Mouse (Mus musculus): ENCODE measurements at regions not wholly inside any gene's neighbourhood (a gene's known extent, or its start where the extent isn't known, plus 50 kb on each side); places are given as distances from the start of the nearest gene placed in this dataset.

DNA sequence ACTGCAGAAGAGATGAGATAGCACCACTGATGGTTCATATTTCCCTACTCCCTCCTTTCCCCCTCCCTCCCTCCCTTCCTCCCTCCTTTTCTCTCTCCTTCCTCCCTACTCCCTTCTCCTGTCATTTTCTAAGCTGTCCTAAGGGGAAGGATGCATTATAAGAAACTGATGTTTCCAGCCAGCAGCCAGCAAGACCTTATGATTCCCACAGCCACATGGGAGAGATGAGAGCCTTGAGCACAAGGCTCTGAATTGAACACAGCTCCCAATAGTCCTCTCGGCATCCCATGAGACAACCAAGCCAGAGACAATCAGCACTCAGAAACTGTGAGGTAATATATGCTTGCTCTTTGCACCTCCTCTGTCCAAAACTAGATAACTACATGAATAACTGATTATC, 263.0 kb upstream of the Nrp1 start:
- H3K27ac ChIP-seq (ENCODE audit: control insufficient read depth, low read depth, low read length): no peak overlapping the region
- DNase-seq (ENCODE audit: low read depth, low spot score): no peak
- H3K9ac ChIP-seq (ENCODE audit: control insufficient read depth, low read depth, low read length, poor library complexity, severe bottlenecking): no peak overlapping the region
- H3K4me3 ChIP-seq (ENCODE audit: control insufficient read depth in 1 of 2, insufficient read depth in 1 of 2, low read depth in 2 of 2, low read length in 2 of 2): no peak overlapping the region
- no peaks in the 10 kb centered on the region for H3K27me3 ChIP-seq (ENCODE audit: control insufficient read depth in 1 of 2, insufficient read depth in 2 of 2, low read length in 2 of 2)
- H3K4me1 ChIP-seq (ENCODE audit: control insufficient read depth in 1 of 2, insufficient read depth in 2 of 2, low read length in 2 of 2): no peaks in the 10 kb centered on the region
- no peaks in the 10 kb centered on the region for H3K36me3 ChIP-seq (ENCODE audit: control insufficient read depth in 1 of 2, insufficient read depth in 2 of 2, low read length in 2 of 2)
- no peaks in the 10 kb centered on the region for H3K79me2 ChIP-seq (ENCODE audit: control insufficient read depth, insufficient read depth, low read length, poor library complexity)
- TF ChIP-seq POLR2AphosphoS5 (IDR thresholded peaks at IDR 0.05; ENCODE audit: borderline replicate concordance, low read depth, low read length) (no peak), KAT2A (conservative IDR thresholded peaks at IDR 0.05; ENCODE audit: low read depth, low read length) (no peak), ELF1 (IDR thresholded peaks at IDR 0.05; ENCODE audit: low read depth, low read length) (no peak), GABPA (IDR thresholded peaks at IDR 0.05; ENCODE audit: low read depth, low read length) (no peak), UBTF (IDR thresholded peaks at IDR 0.05; ENCODE audit: borderline replicate concordance, insufficient read depth, low read depth, low read length) (no peak), MAFK (IDR thresholded peaks at IDR 0.05; ENCODE audit: borderline replicate concordance, low read depth, low read length) (no peak), HCFC1 (IDR thresholded peaks at IDR 0.05; ENCODE audit: low read depth, low read length) (no peak), JUND (IDR thresholded peaks at IDR 0.05; ENCODE audit: low read depth, low read length) (no peak), CTCF (IDR thresholded peaks at IDR 0.05 in 2 of 3, conservative IDR thresholded peaks at IDR 0.05 in 1 of 3; ENCODE audit: control insufficient read depth in 1 of 3, insufficient read depth in 1 of 3, low read depth in 2 of 3, low read length in 3 of 3, poor library complexity in 1 of 3, severe bottlenecking in 1 of 3) (no peak), CHD1 (IDR thresholded peaks at IDR 0.05; ENCODE audit: low read depth, low read length) (no peak), NELFE (IDR thresholded peaks at IDR 0.05; ENCODE audit: low read depth, low read length) (no peak), TAL1 (IDR thresholded peaks at IDR 0.05; ENCODE audit: low read length) (no peak), MXI1 (IDR thresholded peaks at IDR 0.05; ENCODE audit: low read depth, low read length) (no peak), MEF2A (IDR thresholded peaks at IDR 0.05; ENCODE audit: extremely low read depth, insufficient replicate concordance, low read depth, low read length, poor library complexity, severe bottlenecking) (no peak), POLR2A (IDR thresholded peaks at IDR 0.05; ENCODE audit: control insufficient read depth in 1 of 2, insufficient read depth in 1 of 2, low read depth in 1 of 2, low read length in 2 of 2, poor library complexity in 1 of 2) (no peak), MAZ (IDR thresholded peaks at IDR 0.05; ENCODE audit: low read depth, low read length) (no peak), BHLHE40 (IDR thresholded peaks at IDR 0.05; ENCODE audit: borderline replicate concordance, low read depth, low read length) (no peak)
- H3K9me3 ChIP-seq (replicated peaks; ENCODE audit: insufficient read depth, low read length): no peaks in the 10 kb centered on the region

DNA sequence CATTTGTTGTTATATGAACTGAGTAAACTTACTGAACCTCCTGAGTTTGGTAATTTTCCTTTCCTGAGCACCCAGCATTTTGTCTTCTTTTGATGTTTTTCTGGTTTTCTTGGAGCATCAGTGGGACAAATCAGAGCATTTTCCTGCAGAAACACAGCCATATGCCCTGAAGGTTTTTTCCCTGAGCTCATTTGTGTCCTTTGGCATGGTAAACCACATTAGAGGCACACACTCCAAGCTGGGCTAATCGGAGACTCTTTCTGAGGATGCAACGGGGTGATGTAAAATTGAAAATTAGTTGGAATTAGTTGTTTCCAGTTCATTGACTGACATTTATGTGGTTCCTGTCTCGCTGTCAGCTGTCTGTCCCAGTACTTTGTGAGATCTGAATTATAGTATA, 260.8 kb upstream of the Nrp1 start:
- Histone ChIP-seq H3K79me2 (ENCODE audit: control insufficient read depth, insufficient read depth, low read length, poor library complexity) (no peaks in the 10 kb centered on the region), H3K4me1 (ENCODE audit: control insufficient read depth in 1 of 2, insufficient read depth in 2 of 2, low read length in 2 of 2) (no peaks in the 10 kb centered on the region), H3K27ac (ENCODE audit: control insufficient read depth, low read depth, low read length) (no peak overlapping the region), H3K36me3 (ENCODE audit: control insufficient read depth in 1 of 2, insufficient read depth in 2 of 2, low read length in 2 of 2) (no peaks in the 10 kb centered on the region), H3K9me3 (replicated peaks; ENCODE audit: insufficient read depth, low read length) (no peaks in the 10 kb centered on the region), H3K4me3 (ENCODE audit: control insufficient read depth in 1 of 2, insufficient read depth in 1 of 2, low read depth in 2 of 2, low read length in 2 of 2) (no peak overlapping the region), H3K9ac (ENCODE audit: control insufficient read depth, low read depth, low read length, poor library complexity, severe bottlenecking) (no peak overlapping the region), H3K27me3 (ENCODE audit: control insufficient read depth in 1 of 2, insufficient read depth in 2 of 2, low read length in 2 of 2) (no peaks in the 10 kb centered on the region)
- TF ChIP-seq E2F4 (IDR thresholded peaks at IDR 0.05; ENCODE audit: borderline replicate concordance, low read depth, low read length) (no peak), UBTF (IDR thresholded peaks at IDR 0.05; ENCODE audit: borderline replicate concordance, insufficient read depth, low read depth, low read length) (no peak), CTCF (IDR thresholded peaks at IDR 0.05 in 2 of 3, conservative IDR thresholded peaks at IDR 0.05 in 1 of 3; ENCODE audit: control insufficient read depth in 1 of 3, insufficient read depth in 1 of 3, low read depth in 2 of 3, low read length in 3 of 3, poor library complexity in 1 of 3, severe bottlenecking in 1 of 3) (no peak), NELFE (IDR thresholded peaks at IDR 0.05; ENCODE audit: low read depth, low read length) (no peak)
- DNase-seq (ENCODE audit: low read depth, low spot score): no peak
